Mouse (Mus musculus): Measurements from ENCODE around the gene Snu13. TPM values are rescaled to one million over a fixed set of nuclear protein-coding genes. Genes with fewer than 3 reads are reported as not detected.

Gene Snu13
- polyA plus RNA-seq, 1 experiment: 271 TPM

DNA sequence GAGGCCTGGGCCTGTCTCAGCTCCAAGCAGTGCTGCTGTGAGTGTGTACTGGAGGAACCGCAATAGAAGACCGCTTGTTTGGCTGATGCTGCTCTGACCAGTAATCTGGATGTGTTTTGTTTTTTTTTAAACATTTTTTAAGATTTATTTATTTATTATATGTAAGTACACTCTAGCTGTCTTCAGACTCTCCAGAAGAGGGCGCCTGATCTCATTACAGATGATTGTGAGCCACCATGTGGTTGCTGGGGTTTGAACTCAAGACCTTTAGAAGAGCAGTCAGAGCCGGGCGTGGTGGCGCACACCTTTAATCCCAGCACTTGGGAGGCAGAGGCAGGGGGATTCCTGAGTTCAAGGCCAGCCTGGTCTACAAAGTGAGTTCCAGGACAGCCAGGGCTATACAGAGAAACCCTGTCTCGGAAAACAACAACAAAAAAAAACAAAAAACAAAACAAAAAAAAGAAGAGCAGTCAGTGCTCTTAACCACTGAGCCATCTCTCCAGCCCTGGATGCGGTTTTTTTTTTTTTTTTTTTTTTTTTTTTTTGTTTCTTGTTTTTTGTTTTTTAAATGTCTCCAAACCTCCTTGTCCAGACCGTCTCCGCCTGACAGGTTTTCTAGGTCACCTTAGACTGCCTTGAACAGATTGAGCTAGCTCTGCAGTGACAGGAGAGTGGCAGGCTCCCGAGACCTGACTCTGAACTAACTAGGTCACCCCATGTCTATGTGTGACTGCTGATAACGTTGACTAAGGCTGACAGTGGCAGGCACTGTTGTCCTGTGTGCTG, 11.3 kb downstream of the Snu13 start:
- Histone ChIP-seq H3K4me1 (ENCODE audit: control insufficient read depth, insufficient read depth, low read length) (no peaks in the 10 kb centered on the region), H3K27ac (ENCODE audit: insufficient read depth, low read length) (no peak overlapping the region), H3K36me3 (ENCODE audit: control insufficient read depth, insufficient read depth, low read length, poor library complexity, severe bottlenecking) (peaks cover 65% of the 10 kb centered on the region)

GRCm38 (mm10) chr15:82033762-82034161, 13.6 kb downstream of the Snu13 start, which contains the start of gene Desi1:
TSS of gene Desi1 (minus strand) at chr15:82033862.
- no peak within 1 kb of the TSS for H3K9ac ChIP-seq (ENCODE audit: low read depth, poor library complexity, severe bottlenecking)
- TF ChIP-seq CTCF (IDR thresholded peaks at IDR 0.05; ENCODE audit: low read depth, low read length): no peak
- no peak for TF ChIP-seq EP300 (IDR thresholded peaks at IDR 0.05; ENCODE audit: insufficient read depth, low read depth, low read length)
- no peak for TF ChIP-seq POLR2A (IDR thresholded peaks at IDR 0.05; ENCODE audit: insufficient read depth, low read length)
- peaks cover 67% of the 10 kb centered on the region for H3K36me3 ChIP-seq (ENCODE audit: control insufficient read depth, insufficient read depth, low read length, poor library complexity, severe bottlenecking)
- no peak within 1 kb of the TSS for H3K4me3 ChIP-seq (ENCODE audit: low read depth, low read length)
- no peak within 1 kb of the TSS; the same call in 1 of the 2 replicates for H3K27ac ChIP-seq (ENCODE audit: insufficient read depth, low read length)
- H3K4me1 ChIP-seq (ENCODE audit: control insufficient read depth, insufficient read depth, low read length): no peaks in the 10 kb centered on the region
- no peaks in the 10 kb centered on the region for H3K27me3 ChIP-seq (ENCODE audit: control insufficient read depth, insufficient read depth, low read length, poor library complexity, severe bottlenecking)
- no peaks in the 10 kb centered on the region for H3K9me3 ChIP-seq (replicated peaks; ENCODE audit: control insufficient read depth, insufficient read depth, low read length, poor library complexity, severe bottlenecking)

More for the DNA sequence above, 11.3 kb downstream of the Snu13 start:
- Histone ChIP-seq H3K9ac (ENCODE audit: low read depth, poor library complexity, severe bottlenecking) (no peak overlapping the region), H3K9me3 (replicated peaks; ENCODE audit: control insufficient read depth, insufficient read depth, low read length, poor library complexity, severe bottlenecking) (no peaks in the 10 kb centered on the region), H3K27me3 (ENCODE audit: control insufficient read depth, insufficient read depth, low read length, poor library complexity, severe bottlenecking) (no peaks in the 10 kb centered on the region), H3K4me3 (ENCODE audit: low read depth, low read length) (no peak overlapping the region)
- peak; percentile 10 for TF ChIP-seq CTCF (IDR thresholded peaks at IDR 0.05; ENCODE audit: low read depth, low read length)
- no peak for TF ChIP-seq EP300 (IDR thresholded peaks at IDR 0.05; ENCODE audit: insufficient read depth, low read depth, low read length)
- no peak for TF ChIP-seq POLR2A (IDR thresholded peaks at IDR 0.05; ENCODE audit: insufficient read depth, low read length)

DNA sequence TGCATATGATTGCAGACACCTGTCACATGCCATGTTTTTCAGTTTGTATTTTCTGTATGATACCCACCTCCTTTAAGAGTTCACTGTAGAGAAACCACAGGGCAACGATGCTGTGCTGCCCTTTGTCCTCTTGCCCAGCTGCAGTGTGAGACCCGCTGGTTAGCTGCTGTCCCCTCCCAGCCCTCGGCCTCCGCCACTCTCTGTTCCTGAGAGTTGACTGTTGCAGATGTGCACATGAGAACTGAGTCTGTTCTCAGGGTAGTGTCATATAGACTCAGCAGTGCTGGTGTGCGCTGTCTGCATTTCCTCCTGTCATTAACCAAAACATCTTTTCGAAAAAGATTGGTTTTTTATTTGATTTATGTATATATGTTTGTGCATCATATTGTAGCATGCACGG, 15.0 kb downstream of the Snu13 start:
- Histone ChIP-seq H3K27me3 (ENCODE audit: control insufficient read depth, insufficient read depth, low read length, poor library complexity, severe bottlenecking) (no peaks in the 10 kb centered on the region), H3K4me1 (ENCODE audit: control insufficient read depth, insufficient read depth, low read length) (no peaks in the 10 kb centered on the region), H3K27ac (ENCODE audit: insufficient read depth, low read length) (no peak overlapping the region), H3K9me3 (replicated peaks; ENCODE audit: control insufficient read depth, insufficient read depth, low read length, poor library complexity, severe bottlenecking) (no peaks in the 10 kb centered on the region), H3K36me3 (ENCODE audit: control insufficient read depth, insufficient read depth, low read length, poor library complexity, severe bottlenecking) (peaks cover 63% of the 10 kb centered on the region), H3K9ac (ENCODE audit: low read depth, poor library complexity, severe bottlenecking) (no peak overlapping the region), H3K4me3 (ENCODE audit: low read depth, low read length) (no peak overlapping the region)
- TF ChIP-seq EP300 (IDR thresholded peaks at IDR 0.05; ENCODE audit: insufficient read depth, low read depth, low read length): no peak
- TF ChIP-seq POLR2A (IDR thresholded peaks at IDR 0.05; ENCODE audit: insufficient read depth, low read length): no peak
- TF ChIP-seq CTCF (IDR thresholded peaks at IDR 0.05; ENCODE audit: low read depth, low read length): no peak

DNA sequence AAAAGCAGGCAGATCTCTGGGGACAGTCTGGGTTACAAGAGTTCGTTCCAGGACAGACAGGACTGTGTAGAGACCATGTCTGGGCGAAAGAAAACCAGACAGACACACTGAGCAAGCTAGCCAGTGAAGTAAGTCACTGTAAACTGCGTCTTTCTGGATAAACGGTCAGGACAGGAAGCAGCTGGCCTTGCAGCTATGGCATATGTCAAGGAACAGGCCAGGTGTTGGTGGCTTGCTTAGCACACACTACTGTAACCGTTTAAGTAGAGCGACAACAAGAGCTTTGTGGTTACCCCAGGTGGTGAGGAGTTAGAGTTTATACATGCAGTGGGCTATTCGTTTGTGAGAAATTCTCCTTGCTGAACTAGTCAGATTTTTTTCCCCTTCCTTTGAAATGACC, 19.7 kb downstream of the Snu13 start:
- no peaks in the 10 kb centered on the region for H3K4me1 ChIP-seq (ENCODE audit: control insufficient read depth, insufficient read depth, low read length)
- H3K27me3 ChIP-seq (ENCODE audit: control insufficient read depth, insufficient read depth, low read length, poor library complexity, severe bottlenecking): no peaks in the 10 kb centered on the region
- H3K27ac ChIP-seq (ENCODE audit: insufficient read depth, low read length): no peak overlapping the region
- H3K36me3 ChIP-seq (ENCODE audit: control insufficient read depth, insufficient read depth, low read length, poor library complexity, severe bottlenecking): peaks cover 65% of the 10 kb centered on the region
- no peak overlapping the region for H3K4me3 ChIP-seq (ENCODE audit: low read depth, low read length)
- H3K9ac ChIP-seq (ENCODE audit: low read depth, poor library complexity, severe bottlenecking): no peak overlapping the region
- TF ChIP-seq POLR2A (IDR thresholded peaks at IDR 0.05; ENCODE audit: insufficient read depth, low read length): no peak
- no peaks in the 10 kb centered on the region for H3K9me3 ChIP-seq (replicated peaks; ENCODE audit: control insufficient read depth, insufficient read depth, low read length, poor library complexity, severe bottlenecking)

GRCm38 (mm10) chr15:82027276-82027675, 20.1 kb downstream of the Snu13 start:
- Histone ChIP-seq H3K27ac (ENCODE audit: insufficient read depth, low read length) (no peak overlapping the region), H3K36me3 (ENCODE audit: control insufficient read depth, insufficient read depth, low read length, poor library complexity, severe bottlenecking) (peaks cover 65% of the 10 kb centered on the region), H3K4me3 (ENCODE audit: low read depth, low read length) (no peak overlapping the region)

GRCm38 (mm10) chr15:82023965-82024635, 23.3 kb downstream of the Snu13 start:
- H3K36me3 ChIP-seq (ENCODE audit: control insufficient read depth, insufficient read depth, low read length, poor library complexity, severe bottlenecking): peaks cover 50% of the 10 kb centered on the region
- no peak overlapping the region for H3K9ac ChIP-seq (ENCODE audit: low read depth, poor library complexity, severe bottlenecking)
- no peak overlapping the region for H3K4me3 ChIP-seq (ENCODE audit: low read depth, low read length)
- no peaks in the 10 kb centered on the region for H3K27me3 ChIP-seq (ENCODE audit: control insufficient read depth, insufficient read depth, low read length, poor library complexity, severe bottlenecking)
- TF ChIP-seq POLR2A (IDR thresholded peaks at IDR 0.05; ENCODE audit: insufficient read depth, low read length) (no peak), EP300 (IDR thresholded peaks at IDR 0.05; ENCODE audit: insufficient read depth, low read depth, low read length) (no peak), CTCF (IDR thresholded peaks at IDR 0.05; ENCODE audit: low read depth, low read length) (no peak)
- H3K27ac ChIP-seq (ENCODE audit: insufficient read depth, low read length): no peak overlapping the region
- no peaks in the 10 kb centered on the region for H3K9me3 ChIP-seq (replicated peaks; ENCODE audit: control insufficient read depth, insufficient read depth, low read length, poor library complexity, severe bottlenecking)
- H3K4me1 ChIP-seq (ENCODE audit: control insufficient read depth, insufficient read depth, low read length): no peaks in the 10 kb centered on the region

More at GRCm38 (mm10) chr15:82027276-82027675, 20.1 kb downstream of the Snu13 start:
- Histone ChIP-seq H3K4me1 (ENCODE audit: control insufficient read depth, insufficient read depth, low read length) (no peaks in the 10 kb centered on the region), H3K9me3 (replicated peaks; ENCODE audit: control insufficient read depth, insufficient read depth, low read length, poor library complexity, severe bottlenecking) (no peaks in the 10 kb centered on the region), H3K27me3 (ENCODE audit: control insufficient read depth, insufficient read depth, low read length, poor library complexity, severe bottlenecking) (no peaks in the 10 kb centered on the region), H3K9ac (ENCODE audit: low read depth, poor library complexity, severe bottlenecking) (no peak overlapping the region)
- TF ChIP-seq EP300 (IDR thresholded peaks at IDR 0.05; ENCODE audit: insufficient read depth, low read depth, low read length): no peak
- TF ChIP-seq CTCF (IDR thresholded peaks at IDR 0.05; ENCODE audit: low read depth, low read length): no peak
- no peak for TF ChIP-seq POLR2A (IDR thresholded peaks at IDR 0.05; ENCODE audit: insufficient read depth, low read length)
